Mouse (Mus musculus) liver, adult 2 months (tissue): ENCODE data around the gene 5730522E02Rik. TPM values are rescaled to one million over a fixed set of nuclear protein-coding genes. Genes with fewer than 3 reads are reported as not detected.

Source experiments
- DNase-seq: peaks from one replicate; pipeline ENCODE4 v3.0.0-alpha.2; 2011; ENCODE audit warnings: low read depth, low spot score; ENCODE audit errors: extremely low read depth
- H3K27ac ChIP-seq: fragments of 200-500 bp; replicated peaks from 2 replicates; pipeline ENCODE4 v1.5.1; 2012; ENCODE audit warnings: low read depth, mild to moderate bottlenecking, control low read depth, inconsistent platforms, low read length; ENCODE audit not compliant: insufficient read depth
- H3K27me3 ChIP-seq: fragments of 200-500 bp; 2 replicates; pipeline ENCODE4 v1.6.1; 2012; ENCODE audit warnings: mild to moderate bottlenecking, moderate library complexity, low read length, inconsistent platforms; ENCODE audit not compliant: control insufficient read depth, insufficient read depth
- H3K36me3 ChIP-seq: fragments of 200-500 bp; 2 replicates; pipeline ENCODE4 v1.6.1; 2012; ENCODE audit warnings: low read length, inconsistent platforms; ENCODE audit not compliant: control insufficient read depth, insufficient read depth
- H3K4me1 ChIP-seq: fragments of 200-500 bp; 2 replicates; pipeline ENCODE4 v1.6.1; 2011; ENCODE audit warnings: low read length; ENCODE audit not compliant: control insufficient read depth, insufficient read depth
- H3K4me3 ChIP-seq: fragments of 200-500 bp; 2 replicates; pipeline ENCODE4 v1.5.1; 2011; ENCODE audit warnings: low read depth, mild to moderate bottlenecking, control low read depth, low read length, moderate library complexity; ENCODE audit not compliant: insufficient read depth
- H3K79me2 ChIP-seq: fragments of 200-500 bp; 2 replicates; pipeline ENCODE4 v1.6.1; 2012; ENCODE audit warnings: inconsistent platforms, mild to moderate bottlenecking, low read length, moderate library complexity; ENCODE audit not compliant: control insufficient read depth, insufficient read depth
- H3K9ac ChIP-seq: fragments of 200-500 bp; 2 replicates; pipeline ENCODE4 v1.6.1; 2012; ENCODE audit warnings: low read depth, mild to moderate bottlenecking, control low read depth, inconsistent platforms, low read length
- CTCF ChIP-seq: fragments of 200-500 bp; IDR thresholded peaks from 2 replicates; pipeline ENCODE4 v1.5.1; 2011; ENCODE audit warnings: low read depth, low read length, control low read depth
- POLR2A ChIP-seq: fragments of 200-500 bp; IDR thresholded peaks from 2 replicates; pipeline ENCODE4 v1.6.1; 2011; ENCODE audit warnings: low read length, control low read depth; ENCODE audit not compliant: insufficient read depth; ENCODE audit errors: extremely low read depth
- WGBS: fragments of 180-500 bp; shearing (Covaris S2); methylation state at CpG from one replicate; pipeline ENCODE4 v1.1.7; 2018; 5-methylcytosine and 5-hydroxymethylcytosine counted together
- polyA plus RNA-seq: library from polyadenylated mRNA; depleted of rRNA; stranded (reverse); fragments of >200 nt; gene quantifications from 2 replicates; pipeline ENCODE4 v1.2.3, GENCODE M21; 2012
- total RNA-seq: library from RNA; depleted of rRNA; stranded (reverse); fragments of >200 nt; gene quantifications from 2 replicates; pipeline ENCODE4 v1.2.3, GENCODE M21; 2014

The 5730522E02Rik gene
- total and polyA plus RNA-seq, 2 experiments, result 0.16 to 0.83 TPM

GRCm38 (mm10) chr11:25901666-25902065 lies 308.9 kb downstream of the 5730522E02Rik start:
- H3K9ac ChIP-seq, result no peak overlapping the region
- TF ChIP-seq POLR2A (no peak), CTCF (no peak)
- no peaks in the 10 kb centered on the region for H3K79me2 ChIP-seq
- no peak overlapping the region for H3K27ac ChIP-seq
- H3K4me1 ChIP-seq, result no peaks in the 10 kb centered on the region
- H3K27me3 ChIP-seq, result no peaks in the 10 kb centered on the region
- H3K36me3 ChIP-seq, result no peaks in the 10 kb centered on the region
- WGBS, result 22% methylated on average over 2 of the region's 2 CpGs
- DNase-seq, result no peak
- no peak overlapping the region for H3K4me3 ChIP-seq

- no peaks in the 10 kb centered on the region for H3K36me3 ChIP-seq
- H3K9ac ChIP-seq, result no peak overlapping the region
These were observed 316.7 kb downstream of the 5730522E02Rik start for GRCm38 (mm10) chr11:25893906-25894305.

GRCm38 (mm10) chr11:25872983-25873382 lies 337.6 kb downstream of the 5730522E02Rik start:
- TF ChIP-seq CTCF (no peak), POLR2A (no peak)
- Histone ChIP-seq H3K4me1 (no peaks in the 10 kb centered on the region), H3K27ac (no peak overlapping the region), H3K27me3 (no peaks in the 10 kb centered on the region), H3K4me3 (no peak overlapping the region), H3K9ac (no peak overlapping the region), H3K36me3 (no peaks in the 10 kb centered on the region), H3K79me2 (no peaks in the 10 kb centered on the region)
- DNase-seq, result no peak

More at GRCm38 (mm10) chr11:25893906-25894305, 316.7 kb downstream of the 5730522E02Rik start:
- WGBS, result 92% methylated on average over 3 of the region's 3 CpGs
- no peak for DNase-seq
- Histone ChIP-seq H3K4me3 (no peak overlapping the region), H3K4me1 (no peaks in the 10 kb centered on the region), H3K27me3 (no peaks in the 10 kb centered on the region), H3K27ac (no peak overlapping the region), H3K79me2 (no peaks in the 10 kb centered on the region)
- TF ChIP-seq POLR2A (no peak), CTCF (no peak)

- DNase-seq, result no peak
- WGBS, result 74% methylated on average over 4 of the region's 4 CpGs
These were observed 338.2 kb downstream of the 5730522E02Rik start for GRCm38 (mm10) chr11:25872317-25872716.

GRCm38 (mm10) chr11:25866292-25866691 lies 344.3 kb downstream of the 5730522E02Rik start:
- Histone ChIP-seq H3K27me3 (no peaks in the 10 kb centered on the region), H3K27ac (no peak overlapping the region), H3K79me2 (no peaks in the 10 kb centered on the region), H3K4me1 (peaks cover 1% of the 10 kb centered on the region; the same call in 1 of the 2 replicates), H3K36me3 (no peaks in the 10 kb centered on the region), H3K9ac (no peak overlapping the region), H3K4me3 (no peak overlapping the region)
- WGBS, result 82% methylated on average over 2 of the region's 2 CpGs
- TF ChIP-seq POLR2A, result no peak
- no peak for TF ChIP-seq CTCF
- DNase-seq, result no peak

More at GRCm38 (mm10) chr11:25872317-25872716, 338.2 kb downstream of the 5730522E02Rik start:
- no peak overlapping the region for H3K9ac ChIP-seq
- TF ChIP-seq POLR2A, result no peak
- TF ChIP-seq CTCF, result no peak
- no peaks in the 10 kb centered on the region for H3K79me2 ChIP-seq
- no peak overlapping the region for H3K27ac ChIP-seq
- no peaks in the 10 kb centered on the region for H3K27me3 ChIP-seq
- no peaks in the 10 kb centered on the region for H3K36me3 ChIP-seq
- no peak overlapping the region for H3K4me3 ChIP-seq
- no peaks in the 10 kb centered on the region for H3K4me1 ChIP-seq

GRCm38 (mm10) chr11:25862686-25863085 lies 347.9 kb downstream of the 5730522E02Rik start:
- Histone ChIP-seq H3K27me3 (no peaks in the 10 kb centered on the region), H3K36me3 (no peaks in the 10 kb centered on the region), H3K27ac (no peak overlapping the region), H3K4me3 (no peak overlapping the region), H3K79me2 (no peaks in the 10 kb centered on the region), H3K4me1 (peaks cover 1% of the 10 kb centered on the region; the same call in 1 of the 2 replicates), H3K9ac (no peak overlapping the region)
- WGBS, result 10% methylated on average over 9 of the region's 9 CpGs
- peak; percentile 26 for DNase-seq
- TF ChIP-seq CTCF, result peak; percentile 86
- TF ChIP-seq POLR2A, result no peak
